Mouse (Mus musculus): ENCODE results near the gene Oas2. TPM values are rescaled to one million over a fixed set of nuclear protein-coding genes. Genes with fewer than 3 reads are reported as not detected.

Gene Oas2
- polyA plus RNA-seq, 1 experiment: 9.0 TPM

DNA sequence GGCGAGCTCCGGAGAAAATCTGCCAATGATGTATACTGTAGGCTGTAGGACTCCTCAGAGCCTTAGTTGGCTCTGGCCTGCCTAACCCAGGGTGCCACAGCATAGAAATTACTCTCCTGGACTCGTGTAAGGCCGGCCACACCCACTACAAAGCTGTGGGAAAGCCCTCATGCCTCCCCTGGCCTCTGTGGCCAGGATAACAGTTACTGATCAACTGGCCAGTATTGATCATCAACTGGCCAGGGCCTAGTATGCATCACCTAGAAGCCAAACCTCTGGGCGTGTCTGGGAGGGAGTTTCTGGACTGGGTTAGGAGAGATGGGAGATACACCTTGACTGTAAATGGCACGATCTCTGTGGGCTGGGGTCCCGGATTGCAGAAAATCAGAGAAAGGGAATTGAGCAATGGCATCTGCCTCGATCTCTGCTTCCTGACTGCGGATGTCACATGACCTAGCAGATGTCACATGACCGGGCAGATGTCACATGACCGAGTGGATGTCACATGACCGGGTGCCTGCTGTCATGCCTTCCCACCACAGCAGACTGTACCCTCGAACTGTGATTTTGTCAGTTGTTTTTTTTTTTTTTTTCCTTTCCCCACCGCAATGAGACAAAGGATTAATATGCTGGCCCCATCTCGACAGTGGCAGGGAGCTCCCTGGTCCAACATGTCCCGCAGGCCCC is 53.5 kb downstream of the Oas2 start:
- DNase-seq (ENCODE audit: low spot score): no peak

DNA sequence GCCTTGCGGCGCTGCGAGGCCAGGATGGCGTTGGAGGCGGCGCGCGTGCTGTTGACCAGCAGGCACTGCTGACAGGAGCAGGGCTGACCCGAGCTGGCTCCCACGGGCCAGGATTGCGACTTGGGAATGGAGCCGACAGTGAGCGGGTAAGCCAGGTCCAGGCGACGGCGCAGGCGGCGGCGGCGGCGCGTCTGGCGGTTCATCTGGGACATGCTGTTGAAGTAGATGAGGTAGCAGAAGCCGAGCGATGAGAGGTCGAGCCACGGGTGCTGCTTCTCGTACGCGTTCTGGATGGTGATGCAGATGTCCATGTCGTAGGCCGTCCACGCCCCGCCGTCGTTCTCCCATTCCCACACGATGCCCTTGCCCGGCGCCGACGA is 55.0 kb downstream of the Oas2 start:
- no peak for DNase-seq (ENCODE audit: low spot score)

DNA sequence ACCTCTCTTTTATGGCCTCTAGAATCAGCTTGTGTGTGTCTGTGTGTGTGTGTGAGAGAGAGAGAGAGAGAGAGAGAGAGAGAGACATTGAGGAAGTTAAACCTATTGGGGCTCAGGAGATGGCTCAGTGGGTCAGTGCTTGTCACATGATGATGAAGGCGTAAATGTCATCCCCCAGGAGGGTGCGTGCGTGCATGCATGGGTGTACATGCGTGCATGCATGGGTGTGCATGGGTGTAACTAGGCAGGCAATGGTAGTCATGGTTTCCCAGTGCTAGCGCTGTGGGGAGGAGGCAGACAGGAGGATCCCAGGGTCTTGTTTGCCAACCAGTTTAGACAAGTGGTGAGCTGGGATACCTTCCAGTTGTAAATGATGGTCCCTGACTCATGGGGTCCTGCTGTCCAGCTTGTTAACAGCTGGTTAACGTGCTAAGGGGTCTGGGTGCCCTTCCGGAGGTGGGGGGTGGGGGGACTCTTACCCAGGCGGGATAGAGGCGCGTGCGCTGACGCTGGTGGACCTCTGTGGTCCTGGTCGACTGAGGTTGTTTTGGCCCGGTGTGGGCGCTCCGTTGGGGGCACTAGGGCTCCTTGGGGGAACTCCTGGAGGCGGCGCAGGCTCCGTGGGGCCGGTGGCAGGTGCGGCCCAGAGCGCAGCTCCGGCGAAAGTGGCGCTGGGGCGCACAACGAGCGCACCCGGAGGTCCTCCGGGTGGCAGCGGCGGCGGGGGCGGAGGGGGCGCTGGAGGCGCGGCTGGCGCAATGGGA is 55.5 kb downstream of the Oas2 start:
- no peak for DNase-seq (ENCODE audit: low spot score)

DNA sequence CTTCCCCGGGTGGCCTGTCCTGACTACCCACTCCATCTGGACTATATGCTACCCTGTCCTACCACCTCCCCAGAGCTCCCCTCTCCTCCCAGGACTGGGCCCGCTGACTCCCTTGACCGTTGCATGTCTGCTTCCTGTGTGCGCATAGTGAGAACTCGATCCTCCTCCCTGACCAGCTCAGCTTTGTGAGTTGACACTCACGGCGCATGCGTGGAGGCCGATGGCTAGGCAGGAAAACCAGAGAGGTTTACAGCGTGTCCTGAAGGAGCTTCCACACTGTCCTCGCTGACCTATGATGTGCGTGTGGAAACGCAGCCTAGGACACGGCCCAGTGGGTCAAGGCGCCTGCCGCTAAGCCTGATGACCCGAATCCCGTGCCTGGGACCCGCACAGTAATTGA is 57.6 kb downstream of the Oas2 start:
- no peak for DNase-seq (ENCODE audit: low spot score)

DNA sequence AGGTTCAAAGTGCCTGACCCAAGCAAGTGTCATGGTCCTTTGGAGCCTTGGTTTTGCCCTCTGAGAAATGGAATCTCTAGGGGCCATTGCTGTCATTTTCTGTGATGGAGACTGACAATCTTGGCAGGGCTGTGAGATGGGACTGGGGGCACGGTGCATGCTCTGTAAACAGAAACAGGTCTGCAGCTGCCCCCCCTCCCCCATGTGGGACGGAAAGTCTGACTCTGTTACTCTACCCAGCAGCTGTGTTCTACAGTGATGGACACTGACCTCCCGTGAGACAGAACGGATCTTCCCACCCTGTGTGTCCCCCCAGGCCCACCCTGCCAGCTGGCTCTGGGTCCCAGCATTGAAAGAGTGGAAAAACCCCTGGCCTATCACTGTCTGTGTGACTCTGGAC is 59.2 kb downstream of the Oas2 start:
- DNase-seq (ENCODE audit: low spot score): no peak

DNA sequence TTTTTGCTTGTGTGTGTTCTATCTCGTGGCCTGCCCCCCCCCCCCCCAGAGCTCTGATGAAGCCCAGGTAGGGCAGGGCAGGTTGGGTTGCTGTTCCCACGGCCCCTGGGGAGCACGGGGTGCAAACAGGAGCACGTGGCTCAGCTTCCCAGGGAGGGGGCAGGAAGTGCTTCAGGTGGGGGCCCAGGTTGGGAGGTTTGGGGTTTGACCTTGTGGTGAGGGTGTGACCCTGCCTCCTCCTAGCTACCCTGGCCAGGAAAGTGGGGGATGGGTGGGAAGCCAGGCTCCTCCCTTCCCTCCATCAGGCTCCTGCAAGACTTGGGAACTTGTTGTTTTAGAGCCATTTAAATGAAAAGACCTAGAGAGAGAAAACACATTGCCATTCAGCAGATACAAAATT is 61.2 kb downstream of the Oas2 start:
- no peak for DNase-seq (ENCODE audit: low spot score)

DNA sequence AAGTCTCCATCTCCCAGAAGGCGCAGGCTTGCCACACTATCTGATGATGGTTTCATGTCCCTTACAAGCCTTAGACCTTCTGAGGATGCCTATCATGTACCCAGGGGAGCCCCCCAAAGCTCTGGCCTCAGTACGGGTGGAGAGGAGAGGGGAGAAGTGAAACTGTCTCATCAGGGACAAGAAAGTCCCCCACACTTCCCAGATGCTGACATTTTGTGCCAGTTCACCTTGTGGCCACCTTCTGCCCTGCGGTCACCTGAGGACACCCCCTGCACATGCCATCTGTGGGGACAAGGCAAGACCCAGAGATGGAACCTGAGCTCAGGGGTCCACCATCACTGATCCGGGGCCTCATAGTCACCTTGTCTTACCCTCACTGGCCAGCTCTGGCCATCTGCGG is 61.8 kb downstream of the Oas2 start:
- no peak for DNase-seq (ENCODE audit: low spot score)

DNA sequence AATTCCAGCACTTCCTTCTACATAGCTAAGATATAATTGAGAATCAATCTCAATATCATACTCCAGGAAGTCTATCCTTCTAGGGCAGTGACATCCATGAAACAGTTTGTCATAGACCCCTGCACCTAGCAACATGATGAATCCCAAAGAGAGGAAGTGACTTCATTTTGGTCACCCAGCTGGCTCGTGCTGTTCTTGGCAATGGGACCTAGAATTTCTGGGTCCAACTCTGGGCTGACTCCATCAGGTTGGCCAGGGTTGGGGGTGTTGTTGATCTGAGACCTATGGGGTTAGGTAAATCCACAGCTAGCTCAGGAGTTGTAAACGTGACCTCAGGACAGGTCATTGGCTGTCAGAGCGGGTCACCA is 62.2 kb downstream of the Oas2 start:
- no peak for DNase-seq (ENCODE audit: low spot score)

DNA sequence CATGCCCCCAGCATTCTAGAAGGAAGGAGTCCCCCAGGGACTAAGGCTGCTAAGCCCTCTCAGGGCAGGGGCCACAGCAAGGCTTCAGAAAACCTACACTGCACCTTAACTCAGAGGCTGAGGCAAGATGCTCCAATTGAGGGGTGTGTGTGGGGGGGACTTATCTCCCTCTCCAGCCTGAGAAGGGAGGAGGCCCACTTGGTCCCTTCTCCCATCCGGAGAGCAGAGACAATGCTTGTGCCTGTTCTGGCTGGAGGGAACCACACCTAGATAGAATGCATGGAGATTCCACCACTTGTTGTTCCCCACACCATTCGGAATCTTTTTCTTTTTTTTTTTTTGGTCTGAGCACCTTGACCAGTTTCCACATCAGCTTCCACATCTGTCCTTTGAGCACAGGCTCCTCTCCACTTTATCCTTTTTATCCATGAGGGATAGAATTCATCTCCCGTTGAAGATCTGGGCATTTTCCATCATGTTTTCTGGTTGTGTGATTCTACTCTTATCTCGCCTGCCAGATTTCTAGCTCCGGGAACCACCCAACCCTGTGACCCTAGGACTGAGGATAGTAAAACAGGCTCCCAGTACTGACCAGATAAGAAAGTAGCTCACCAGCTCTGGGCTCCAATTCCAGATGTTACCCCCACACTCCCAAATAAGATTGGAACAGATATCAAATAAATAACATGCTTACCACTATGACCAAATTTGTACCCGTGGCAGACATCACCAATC is 62.7 kb downstream of the Oas2 start:
- DNase-seq (ENCODE audit: low spot score): no peak

DNA sequence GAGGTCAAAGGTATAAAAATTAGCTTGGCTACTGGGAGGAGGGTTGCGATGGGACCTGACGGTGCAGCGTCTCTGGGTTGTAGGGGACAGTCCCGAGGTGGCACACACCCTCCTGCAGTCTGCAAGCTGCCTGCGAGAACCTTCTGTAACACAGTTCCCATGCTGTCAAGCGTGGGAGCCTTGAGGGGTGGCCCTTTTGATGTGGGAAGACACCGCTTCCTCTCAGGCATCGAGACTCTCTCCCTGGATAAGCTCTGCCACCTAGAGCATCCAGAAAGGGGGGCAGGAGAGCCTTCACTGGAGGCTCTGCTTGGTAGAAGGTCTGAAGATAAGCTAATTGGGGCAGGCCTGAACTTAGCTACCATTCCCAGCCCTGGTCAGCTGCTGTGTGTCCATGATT is 64.0 kb downstream of the Oas2 start:
- no peak for DNase-seq (ENCODE audit: low spot score)

DNA sequence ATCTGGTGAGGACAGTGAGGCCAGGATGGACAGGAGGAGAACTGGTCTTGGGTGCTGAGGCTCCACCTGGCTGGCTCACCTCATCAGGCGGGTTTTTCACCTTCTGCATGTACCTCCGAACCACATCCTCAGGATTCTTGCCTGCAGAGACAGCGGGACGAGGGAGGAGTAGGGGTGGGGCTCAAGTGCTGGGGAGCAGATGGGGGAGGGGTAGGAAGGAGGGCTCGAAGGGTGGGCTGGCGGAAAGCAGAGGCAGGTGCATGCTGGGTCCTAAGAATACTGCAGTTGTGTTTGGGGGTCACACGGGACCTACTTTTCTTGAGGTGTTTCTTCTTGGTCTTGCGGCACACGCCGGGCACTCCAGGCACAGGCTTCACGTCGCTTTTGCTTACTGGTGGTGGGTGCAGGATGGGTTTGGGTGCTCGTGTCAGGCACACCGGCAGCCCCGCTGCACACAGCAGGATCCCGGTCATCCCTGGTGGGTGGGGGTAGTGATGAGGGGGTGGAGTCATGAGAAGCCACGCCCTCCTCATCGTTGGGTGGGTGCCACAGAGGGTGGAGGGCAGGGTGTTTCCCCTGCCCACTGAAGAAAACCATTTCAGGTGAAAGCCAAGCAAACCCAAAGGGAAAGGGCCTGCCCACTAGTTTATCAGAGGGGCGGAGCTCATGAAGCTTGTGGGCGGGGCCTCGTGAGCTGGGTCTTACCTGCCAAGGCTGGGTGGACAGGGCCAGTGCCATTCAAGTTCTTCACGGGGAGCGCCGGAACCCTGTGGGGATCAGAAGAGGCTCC is 66.5 kb downstream of the Oas2 start:
- no peak for DNase-seq (ENCODE audit: low spot score)

DNA sequence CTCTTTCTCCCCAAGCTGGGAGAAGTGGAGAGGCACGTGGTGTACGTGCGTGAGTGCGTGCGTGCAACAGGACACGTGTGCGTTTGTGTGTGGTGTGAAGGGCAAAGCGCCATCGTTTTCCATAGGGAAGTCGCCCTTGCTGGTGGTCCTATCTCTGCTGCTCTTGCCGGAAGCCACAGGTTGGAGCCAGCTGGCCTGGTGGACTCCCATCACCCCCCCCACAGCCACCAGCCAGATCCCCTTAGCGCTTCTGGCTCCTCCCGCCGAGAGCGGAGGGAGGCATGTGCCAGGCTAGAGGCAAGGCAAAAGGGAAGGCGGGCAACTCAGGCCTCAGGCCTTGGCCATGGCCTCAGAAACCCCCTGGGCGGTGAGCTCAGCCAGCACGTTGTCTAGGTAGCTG is 68.7 kb downstream of the Oas2 start:
- no peak for DNase-seq (ENCODE audit: low spot score)

Other genes with a start within 250 kb of the Oas2 start
- 29.2 and 38.3 TPM in 2 replicates for gene Plbd2, start 246.2 kb downstream of the Oas2 start, polyA plus RNA-seq (2012; rRNA removed)
- gene Slc8b1, start 238.7 kb downstream of the Oas2 start, polyA plus RNA-seq (2012; rRNA removed): 28.8 and 30.9 TPM in 2 replicates
- 38.6 and 55.0 TPM in 2 replicates for gene Tpcn1, start 161.2 kb downstream of the Oas2 start, polyA plus RNA-seq (2012; rRNA removed)
- gene Iqcd, start 160.8 kb downstream of the Oas2 start, polyA plus RNA-seq (2012; rRNA removed): 1.6 and 1.8 TPM in 2 replicates
- gene Rita1, start 137.3 kb downstream of the Oas2 start, polyA plus RNA-seq (2012; rRNA removed): 11.0 and 12.9 TPM in 2 replicates
- 25.7 and 26.2 TPM in 2 replicates for gene Ddx54, start 137.1 kb downstream of the Oas2 start, polyA plus RNA-seq (2012; rRNA removed)
- not detected in 2 replicates for gene Cfap73, start 115.6 kb downstream of the Oas2 start, polyA plus RNA-seq (2012; rRNA removed)
- 0.81 and 1.3 TPM in 2 replicates for gene Rasal1, start 101.0 kb downstream of the Oas2 start, polyA plus RNA-seq (2012; rRNA removed)
- 6.6 and 12.5 TPM in 2 replicates for gene Dtx1, start 37.9 kb downstream of the Oas2 start, polyA plus RNA-seq (2012; rRNA removed)
- 0.32 and 0.94 TPM in 2 replicates for gene Oas3, start 27.8 kb upstream of the Oas2 start, polyA plus RNA-seq (2012; rRNA removed)
- gene Oas1e, start 45.7 kb upstream of the Oas2 start, polyA plus RNA-seq (2012; rRNA removed): 0.06 and 0.07 TPM in 2 replicates
- 4.7 and 5.1 TPM in 2 replicates for gene Oas1c, start 62.7 kb upstream of the Oas2 start, polyA plus RNA-seq (2012; rRNA removed)
- gene Oas1f, start 97.5 kb upstream of the Oas2 start, polyA plus RNA-seq (2012; rRNA removed): 0.15 and 0.16 TPM in 2 replicates
- gene Oas1h, start 111.6 kb upstream of the Oas2 start, polyA plus RNA-seq (2012; rRNA removed): not detected in 2 replicates
- 2.4 and 3.1 TPM in 2 replicates for gene Oas1g, start 137.8 kb upstream of the Oas2 start, polyA plus RNA-seq (2012; rRNA removed)
- 5.3 and 5.7 TPM in 2 replicates for gene Oas1a, start 157.7 kb upstream of the Oas2 start, polyA plus RNA-seq (2012; rRNA removed)
- gene Oas1d, start 164.7 kb upstream of the Oas2 start, polyA plus RNA-seq (2012; rRNA removed): not detected in 2 replicates